Mouse (Mus musculus): ENCODE measurements around the gene T2. TPM values are rescaled to one million over a fixed set of nuclear protein-coding genes. Genes with fewer than 3 reads are reported as not detected.

The T2 gene
- polyA plus RNA-seq, 1 experiment from 2014 or later, result 0.35 TPM

DNA sequence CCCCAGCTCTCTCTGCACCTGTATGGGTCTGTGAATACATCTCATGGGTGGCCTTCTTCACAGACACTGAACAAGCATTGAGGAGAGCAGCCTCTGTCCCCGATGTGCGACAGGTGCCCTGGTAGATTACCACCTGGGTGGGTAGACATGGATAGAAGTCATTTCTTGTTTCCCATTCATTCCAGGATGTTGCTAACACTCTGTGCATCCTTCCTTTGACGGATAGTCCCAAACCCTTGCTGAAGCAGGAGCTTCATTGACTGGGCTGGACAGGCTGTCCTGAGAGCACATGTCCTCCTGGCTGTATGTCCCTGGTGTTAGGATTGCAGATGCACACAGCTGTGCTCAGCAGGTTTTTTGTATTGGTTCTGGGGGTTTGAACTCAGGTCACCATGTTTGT lies 112.0 kb downstream of the T2 start:
- WGBS, result 87% methylated on average over 3 of the region's 3 CpGs
- Histone ChIP-seq H3K4me1 (peaks cover 12% of the 10 kb centered on the region; the same call in 1 of the 2 replicates), H3K27ac (no peak overlapping the region), H3K4me3 (no peak overlapping the region), H3K9me3 (no peaks in the 10 kb centered on the region), H3K27me3 (ENCODE audit: poor library complexity, severe bottlenecking) (peaks cover 58% of the 10 kb centered on the region), H3K36me3 (replicated peaks) (no peaks in the 10 kb centered on the region)
- DNase-seq (ENCODE audit: extremely low spot score, low spot score), result no peak

DNA sequence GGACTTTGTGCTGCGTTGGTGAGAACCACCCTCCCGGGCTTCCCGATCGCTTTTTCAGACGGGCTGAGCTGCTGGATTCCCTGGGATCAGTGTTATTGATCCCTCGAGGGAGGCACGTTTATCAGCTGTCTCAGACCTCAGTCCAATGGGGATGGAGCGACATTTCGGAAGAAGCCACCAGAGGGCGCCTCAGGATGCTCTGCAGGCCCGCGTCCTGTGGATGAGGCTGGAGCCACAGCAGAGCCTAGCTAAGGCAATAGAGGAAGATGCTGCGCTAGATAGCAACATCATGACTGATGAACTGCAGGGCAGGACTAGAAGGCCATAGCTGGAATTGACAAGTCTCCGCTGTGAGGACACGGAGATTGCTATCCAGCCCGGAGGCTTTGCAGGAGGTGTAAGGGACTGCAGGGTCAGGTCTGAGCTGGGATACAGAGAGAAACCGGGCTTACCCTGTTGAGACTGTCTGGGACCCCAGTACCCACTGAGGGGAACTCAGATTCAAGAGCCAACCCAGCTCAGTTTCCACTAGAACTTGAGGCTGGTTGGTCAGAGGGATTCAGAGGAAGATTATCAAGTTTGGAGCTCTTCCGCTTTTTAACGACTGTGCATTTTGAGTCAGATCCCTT lies 113.0 kb downstream of the T2 start:
- peaks cover 9% of the 10 kb centered on the region; the same call in 1 of the 2 replicates for H3K4me1 ChIP-seq
- no peak overlapping the region for H3K27ac ChIP-seq
- WGBS, result 15% methylated on average over 19 of the region's 19 CpGs

More for the DNA sequence above, 113.0 kb downstream of the T2 start:
- Histone ChIP-seq H3K9me3 (no peaks in the 10 kb centered on the region), H3K27me3 (ENCODE audit: poor library complexity, severe bottlenecking) (peaks cover 57% of the 10 kb centered on the region), H3K4me3 (no peak overlapping the region), H3K36me3 (replicated peaks) (no peaks in the 10 kb centered on the region)
- peak; percentile 79 for DNase-seq (ENCODE audit: extremely low spot score, low spot score)

Other genes starting within 250 kb of the T2 start
- 0.22 and 0.31 TPM in 2 replicates for gene Gm49673, start 208.2 kb upstream of the T2 start, polyA plus RNA-seq (2016; fragmentation: Nextera tagmentation; extraction: Ambion mirVana)
- gene Rnaset2a, start 207.9 kb upstream of the T2 start, polyA plus RNA-seq (2016; fragmentation: Nextera tagmentation; extraction: Ambion mirVana), result 14.6 and 17.0 TPM in 2 replicates
- gene Fgfr1op, start 190.5 kb upstream of the T2 start, polyA plus RNA-seq (2016; fragmentation: Nextera tagmentation; extraction: Ambion mirVana), result 57.7 and 60.9 TPM in 2 replicates
- not detected in 2 replicates for gene Ccr6, start 119.9 kb upstream of the T2 start, polyA plus RNA-seq (2016; fragmentation: Nextera tagmentation; extraction: Ambion mirVana)
- 61.7 and 71.1 TPM in 2 replicates for gene Mpc1, start 73.1 kb upstream of the T2 start, polyA plus RNA-seq (2016; fragmentation: Nextera tagmentation; extraction: Ambion mirVana)
- 58.6 and 62.9 TPM in 2 replicates for gene Sft2d1, start 44.9 kb upstream of the T2 start, polyA plus RNA-seq (2016; fragmentation: Nextera tagmentation; extraction: Ambion mirVana)
- gene Prr18, start 18.5 kb upstream of the T2 start, polyA plus RNA-seq (2016; fragmentation: Nextera tagmentation; extraction: Ambion mirVana), result 0.19 and 0.30 TPM in 2 replicates
- 0.43 and 0.52 TPM in 2 replicates for gene T, start 78.4 kb downstream of the T2 start, polyA plus RNA-seq (2016; fragmentation: Nextera tagmentation; extraction: Ambion mirVana)
- 3.1 and 3.6 TPM in 2 replicates for gene Pde10a, start 169.4 kb downstream of the T2 start, polyA plus RNA-seq (2016; fragmentation: Nextera tagmentation; extraction: Ambion mirVana)
- gene Gm17087, start 211.0 kb downstream of the T2 start, polyA plus RNA-seq (2016; fragmentation: Nextera tagmentation; extraction: Ambion mirVana), result not detected in 2 replicates